Mouse (Mus musculus): ENCODE results near the gene Reps1. TPM values are rescaled to one million over a fixed set of nuclear protein-coding genes. Genes with fewer than 3 reads are reported as not detected.
"Not testable (repeated sequence)": the region's sequence is repeated elsewhere in the genome, so short reads cannot be mapped to it uniquely, and the experiment has no call there.

Reps1 gene
- total RNA-seq, 2 experiments from 2014 or later, result 20.3 to 24.7 TPM

DNA sequence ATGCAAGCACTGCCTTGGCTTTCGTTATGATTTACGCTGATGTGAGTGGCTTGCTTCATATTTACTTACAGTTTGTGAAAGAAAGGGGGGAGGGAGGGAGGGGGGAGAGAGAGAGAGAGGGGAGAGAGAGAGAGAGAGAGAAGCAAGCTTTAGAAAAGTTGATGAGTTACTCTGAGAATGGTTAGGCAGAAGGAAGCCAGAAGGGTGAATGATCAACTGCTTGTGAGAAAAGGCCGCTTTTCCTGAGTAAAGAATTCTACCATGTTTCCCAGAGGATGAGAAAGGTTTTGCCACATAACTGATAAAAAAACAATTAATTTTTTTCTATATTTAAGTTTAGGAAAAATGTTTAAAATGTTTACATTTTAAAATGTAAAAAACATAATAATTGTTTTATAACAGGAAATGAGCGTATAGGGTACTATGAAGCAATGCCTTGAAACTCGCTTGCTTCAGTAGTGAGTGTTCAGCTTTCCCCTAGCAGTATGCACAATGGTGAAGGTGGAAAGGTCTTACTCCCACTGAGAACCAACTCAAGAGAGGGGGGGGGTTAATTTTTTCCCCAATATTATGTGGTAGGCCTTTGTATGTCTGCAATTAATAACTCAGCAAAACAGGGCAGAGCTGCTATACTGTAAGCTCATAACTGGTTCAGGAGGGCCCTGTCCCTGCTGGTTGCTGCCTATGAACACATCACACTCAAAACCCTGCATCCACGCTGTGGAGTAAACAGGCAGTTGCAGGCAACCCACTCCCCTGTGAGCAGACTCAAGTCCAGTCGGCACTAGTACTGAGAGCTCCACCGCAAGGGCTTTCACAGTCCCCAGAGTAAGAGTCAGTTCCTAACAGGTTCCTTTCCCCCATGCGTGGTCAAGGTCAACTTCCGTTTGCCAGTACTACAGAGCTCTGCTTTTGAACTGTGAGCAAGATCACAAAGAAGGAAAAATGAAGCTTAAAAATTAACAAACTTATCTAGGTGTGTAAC lies 76.3 kb downstream of the Reps1 start:
- no peak for DNase-seq
- intact Hi-C loops (cut with DNase I), result no loop called here

DNA sequence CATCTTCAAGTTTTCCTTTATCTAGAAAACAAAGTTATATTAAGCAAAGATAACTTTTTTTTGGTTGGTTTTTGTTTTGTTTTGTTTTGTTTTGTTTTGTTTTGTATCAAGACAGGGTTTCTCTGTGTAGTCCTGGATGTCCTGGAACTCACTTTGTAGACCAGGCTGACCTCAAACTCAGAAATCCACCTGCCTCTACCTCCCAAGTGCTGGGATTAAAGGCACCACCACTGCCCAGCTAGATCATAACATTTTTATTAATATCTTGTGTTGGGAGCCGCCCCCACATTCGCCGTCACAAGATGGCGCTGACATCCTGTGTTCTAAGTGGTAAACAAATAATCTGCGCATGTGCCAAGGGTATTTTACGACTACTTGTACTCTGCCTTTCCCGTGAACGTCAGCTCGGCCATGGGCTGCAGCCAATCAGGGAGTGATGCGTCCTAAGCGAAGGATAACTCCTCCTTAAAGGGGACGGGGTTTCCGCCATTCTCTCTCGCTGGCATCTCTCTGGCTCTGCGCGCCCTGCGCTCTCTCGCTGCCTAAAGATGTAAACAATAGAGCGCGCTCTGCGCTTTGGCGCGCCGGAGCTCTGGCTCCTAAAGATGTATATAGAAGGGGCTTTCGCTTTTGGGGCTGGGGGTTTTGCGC lies 83.3 kb downstream of the Reps1 start:
- DNase-seq; intact Hi-C loops (cut with DNase I): not testable (repeated sequence)

DNA sequence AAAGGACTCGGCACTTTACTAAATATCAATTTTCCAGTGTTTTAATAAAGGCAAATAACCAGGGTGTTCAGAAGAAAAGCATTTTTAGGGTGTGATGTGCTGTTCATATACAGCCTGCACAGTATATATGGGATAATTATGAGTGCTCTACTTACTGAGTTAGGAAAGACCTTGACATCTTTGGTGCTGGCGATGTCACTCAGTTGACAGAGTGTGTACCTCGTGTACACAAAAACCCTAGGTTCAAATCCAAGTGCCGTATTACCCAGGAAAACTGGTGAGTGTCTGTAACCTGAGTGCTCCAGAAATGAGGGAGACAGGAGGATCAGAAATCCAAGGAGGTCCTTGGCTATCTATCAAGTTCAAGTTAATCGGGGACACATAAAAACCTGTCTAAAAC lies 84.0 kb downstream of the Reps1 start:
- no peak for DNase-seq

DNA sequence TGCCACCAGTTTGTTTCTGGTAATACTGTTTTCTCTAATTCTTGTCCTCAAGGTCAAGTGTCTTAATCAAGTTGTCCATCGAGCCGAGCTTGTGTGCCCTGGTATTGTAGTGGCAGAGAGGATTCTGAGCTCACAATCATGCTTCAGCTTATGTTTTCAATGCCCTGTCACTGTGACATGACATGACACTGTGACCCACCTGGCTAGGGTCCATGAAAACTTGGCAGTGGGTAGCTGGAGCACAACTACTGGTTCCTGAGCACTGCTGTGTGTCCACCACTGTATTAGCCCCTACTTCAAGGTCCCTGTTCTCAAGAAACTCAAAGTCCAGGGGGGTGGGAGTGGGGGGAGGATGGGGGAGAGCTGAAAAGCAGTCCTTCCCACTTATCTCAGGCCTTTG lies 85.7 kb downstream of the Reps1 start:
- DNase-seq, result no peak
- intact Hi-C loops (cut with DNase I), result no loop called here

More for the DNA sequence above, 84.0 kb downstream of the Reps1 start:
- intact Hi-C loops (cut with DNase I), result no loop called here

DNA sequence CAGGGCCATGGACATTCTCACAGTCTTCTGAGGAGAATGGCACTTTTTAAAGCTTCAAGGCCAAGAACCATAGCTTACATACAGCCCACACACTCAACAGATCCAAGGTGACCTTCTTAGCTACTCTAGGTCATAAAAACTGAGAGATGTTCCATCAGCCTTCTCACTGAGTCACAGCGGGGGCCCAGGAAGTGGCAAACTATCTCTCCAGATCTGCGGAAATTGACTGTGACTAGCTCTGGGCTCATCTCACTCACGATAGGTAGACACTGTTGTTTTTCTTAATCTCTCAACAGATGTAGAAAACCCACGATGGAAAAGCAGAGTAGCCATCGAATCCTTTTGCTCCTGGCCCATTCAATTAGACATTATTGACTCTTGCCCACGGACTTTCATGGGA lies 86.6 kb downstream of the Reps1 start:
- intact Hi-C loops (cut with DNase I), result no loop called here
- no peak for DNase-seq

DNA sequence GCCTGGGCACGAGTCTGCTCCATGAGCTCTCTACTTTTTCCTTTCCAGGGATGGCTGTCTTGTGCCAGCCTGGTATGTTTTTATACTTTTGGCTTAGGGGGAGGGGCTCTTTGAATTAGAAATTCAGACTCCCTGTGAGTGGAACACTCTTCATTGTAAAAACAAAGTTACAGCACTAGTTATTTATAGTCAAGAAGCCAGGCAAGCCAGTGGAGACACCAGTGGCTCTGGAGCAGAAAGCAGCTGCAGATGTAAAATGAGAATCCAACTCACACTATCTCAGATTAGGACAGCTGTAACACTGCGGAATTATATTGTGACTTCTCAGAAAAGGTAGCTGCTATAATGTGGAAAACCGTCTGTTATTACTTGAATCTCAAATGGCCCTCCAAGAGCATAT lies 91.6 kb downstream of the Reps1 start:
- no peak for DNase-seq
- intact Hi-C loops (cut with DNase I), result no loop called here

DNA sequence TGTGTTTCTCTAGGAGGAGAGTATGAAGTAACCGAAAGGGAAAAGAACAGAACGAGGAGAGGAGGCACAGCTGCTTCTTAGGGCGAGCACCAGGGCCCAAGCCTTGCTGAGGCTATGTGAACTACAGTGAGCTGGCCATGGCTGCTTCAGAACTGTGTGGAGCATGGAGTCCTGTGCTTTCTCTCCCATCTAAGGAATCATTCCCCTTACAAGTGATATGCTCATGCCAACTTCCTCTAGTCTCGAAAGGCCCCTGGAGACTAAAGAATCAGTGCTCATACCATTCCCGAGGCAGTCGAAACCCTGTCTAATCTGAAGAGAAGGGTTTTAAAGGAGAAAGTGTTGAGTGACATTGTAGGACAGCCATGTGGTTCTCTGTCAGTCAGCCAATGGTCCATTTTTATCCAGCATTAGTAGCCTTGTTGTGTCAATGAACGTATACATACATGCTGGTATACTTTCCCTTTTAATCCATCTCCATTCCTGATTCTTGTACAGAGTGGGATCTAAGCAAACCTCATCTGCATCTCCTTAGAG lies 106.8 kb downstream of the Reps1 start:
- no peak for DNase-seq

More for the DNA sequence above, 106.8 kb downstream of the Reps1 start:
- intact Hi-C loops (cut with DNase I), result no loop called here

Other genes with a start within 250 kb of the Reps1 start
- 10 to 100 TPM; 13.8 to 14.6 TPM for gene Heca, start 107.8 kb upstream of the Reps1 start, total RNA-seq (2021)
- gene Abracl, start 32.6 kb upstream of the Reps1 start, total RNA-seq (2021), result 1 to 10 TPM; 2.7 to 4.5 TPM
- under 1 TPM; 0.32 to 0.46 TPM for gene Ect2l, start 155.0 kb downstream of the Reps1 start, total RNA-seq (2021)
- gene Ccdc28a, start 179.1 kb downstream of the Reps1 start, total RNA-seq (2021), result 1 to 10 TPM; 6.8 to 8.8 TPM